Mouse (Mus musculus): Measurements from ENCODE around the gene Trak1. TPM values are rescaled to one million over a fixed set of nuclear protein-coding genes. Genes with fewer than 3 reads are reported as not detected.
"Not testable (repeated sequence)": the region's sequence is repeated elsewhere in the genome, so short reads cannot be mapped to it uniquely, and the experiment has no call there.

Trak1 gene
- polyA plus RNA-seq, 1 experiment from 2014 or later: 25.9 TPM

DNA sequence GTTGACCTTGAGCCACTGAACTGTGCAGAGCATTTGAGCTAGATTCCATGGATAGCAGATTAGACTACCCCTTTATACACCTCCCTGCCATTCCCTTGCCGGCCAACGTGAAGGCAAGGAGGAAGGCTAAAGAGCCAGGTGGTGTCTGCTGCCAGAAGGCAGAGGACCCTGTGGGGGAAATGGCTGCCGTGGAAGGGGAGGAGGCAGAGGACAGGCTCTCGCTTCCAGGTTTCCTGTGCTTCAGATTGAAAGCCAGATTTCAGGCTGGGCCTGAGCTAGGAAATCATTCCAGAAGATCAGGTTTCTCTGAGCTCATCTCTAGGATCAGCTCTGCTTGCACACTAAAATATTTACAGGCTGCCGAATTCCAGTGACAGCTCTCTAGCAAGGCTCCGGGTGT, 133.1 kb downstream of the Trak1 start:
- Histone ChIP-seq H3K27ac (peak overlapping the region; percentile 39), H3K4me3 (no peak overlapping the region), H3K4me2 (no peak overlapping the region), H3K27me3 (no peaks in the 10 kb centered on the region), H3K9me3 (no peaks in the 10 kb centered on the region), H3K4me1 (peaks cover 15% of the 10 kb centered on the region), H3K9ac (no peak overlapping the region), H3K36me3 (peaks cover 4% of the 10 kb centered on the region; the same call in 1 of the 2 replicates)
- 0 out of 2 replicates have a peak, but pooled peaks have one; percentile 41 for ATAC-seq (ENCODE audit: insufficient number of reproducible peaks, low FRiP score, low TSS enrichment, low read depth)
- WGBS: 20% methylated on average over 6 of the region's 6 CpGs

DNA sequence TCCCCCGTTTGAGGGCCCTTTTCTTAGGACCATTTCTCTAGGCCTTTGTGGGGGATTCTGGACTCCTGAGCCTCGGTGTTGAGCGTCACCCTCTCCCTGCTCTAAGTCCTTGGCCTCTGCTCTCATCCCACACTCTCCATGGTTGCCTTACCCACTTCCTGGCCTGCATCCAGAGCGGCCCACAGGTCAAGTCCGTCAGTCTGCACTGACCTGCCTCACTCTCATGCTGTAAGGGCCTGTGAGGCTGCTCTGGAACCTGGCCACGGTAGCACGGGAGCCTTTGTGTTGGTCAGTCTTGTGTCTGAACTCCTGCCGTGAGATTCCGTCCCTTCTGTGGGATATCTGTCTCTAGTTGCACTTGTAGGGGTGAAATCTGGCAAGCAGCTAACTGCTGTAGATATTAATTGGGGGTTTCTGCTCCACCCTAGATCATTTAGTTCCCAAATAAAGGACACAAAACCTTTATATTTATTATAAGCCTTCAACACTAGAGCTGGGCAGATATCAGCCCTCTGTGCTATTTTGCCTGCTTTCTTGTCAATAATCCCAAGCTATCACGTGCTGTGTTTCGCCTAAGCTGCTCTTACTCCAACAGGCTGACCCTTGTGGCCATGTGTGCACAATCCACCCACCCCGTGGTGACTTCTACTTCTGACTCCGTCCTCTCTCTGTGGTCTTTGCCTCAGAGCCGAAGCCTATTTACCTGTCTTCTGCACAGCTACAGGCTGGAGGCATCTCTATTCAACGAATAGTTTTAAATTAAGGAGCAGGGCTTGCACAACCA, 136.6 kb downstream of the Trak1 start:
- Histone ChIP-seq H3K4me3 (no peak overlapping the region), H3K4me2 (no peak overlapping the region), H3K36me3 (peaks cover 4% of the 10 kb centered on the region; the same call in 1 of the 2 replicates), H3K27ac (no peak overlapping the region), H3K9me3 (no peaks in the 10 kb centered on the region), H3K4me1 (peaks cover 15% of the 10 kb centered on the region), H3K9ac (no peak overlapping the region), H3K27me3 (no peaks in the 10 kb centered on the region)
- no peak for ATAC-seq (ENCODE audit: insufficient number of reproducible peaks, low FRiP score, low TSS enrichment, low read depth)
- WGBS: 85% methylated on average over 15 of the region's 15 CpGs

DNA sequence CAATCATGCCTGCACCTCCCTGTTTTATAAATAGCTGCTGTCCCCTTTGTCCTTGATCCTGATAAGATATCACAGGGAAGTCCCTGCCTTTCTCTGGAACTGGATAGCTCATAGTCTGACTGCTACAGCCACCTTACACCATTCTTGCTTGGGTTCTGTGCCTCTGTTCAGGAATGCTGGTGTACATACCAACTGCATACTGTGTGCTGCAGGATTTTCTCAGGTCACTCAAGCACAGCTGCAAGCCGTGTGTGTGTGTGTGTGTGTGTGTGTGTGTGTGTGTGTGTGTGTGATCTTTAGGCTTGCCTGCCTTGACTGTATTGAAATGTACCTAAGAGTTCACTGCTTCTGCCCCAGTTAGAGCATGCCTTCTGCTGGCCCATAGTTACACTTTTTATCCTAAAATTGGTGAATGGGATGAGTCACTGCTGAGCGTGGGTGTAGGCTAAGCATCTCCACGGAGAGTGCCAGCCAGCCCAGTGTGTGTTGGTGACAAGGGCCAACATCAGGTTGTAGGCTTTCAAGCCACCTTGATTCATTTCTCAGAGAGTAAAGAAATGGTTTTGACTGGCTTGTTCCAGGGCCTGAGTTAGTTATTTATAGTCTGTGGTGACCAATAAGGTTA, 138.1 kb downstream of the Trak1 start:
- Histone ChIP-seq H3K9ac (no peak overlapping the region), H3K4me1 (peaks cover 5% of the 10 kb centered on the region), H3K4me3 (no peak overlapping the region), H3K9me3 (no peaks in the 10 kb centered on the region), H3K27ac (no peak overlapping the region), H3K4me2 (no peak overlapping the region), H3K27me3 (no peaks in the 10 kb centered on the region), H3K36me3 (peaks cover 6% of the 10 kb centered on the region; the same call in 1 of the 2 replicates)
- 58% methylated on average over 3 of the region's 3 CpGs for WGBS
- no peak for ATAC-seq (ENCODE audit: insufficient number of reproducible peaks, low FRiP score, low TSS enrichment, low read depth)

DNA sequence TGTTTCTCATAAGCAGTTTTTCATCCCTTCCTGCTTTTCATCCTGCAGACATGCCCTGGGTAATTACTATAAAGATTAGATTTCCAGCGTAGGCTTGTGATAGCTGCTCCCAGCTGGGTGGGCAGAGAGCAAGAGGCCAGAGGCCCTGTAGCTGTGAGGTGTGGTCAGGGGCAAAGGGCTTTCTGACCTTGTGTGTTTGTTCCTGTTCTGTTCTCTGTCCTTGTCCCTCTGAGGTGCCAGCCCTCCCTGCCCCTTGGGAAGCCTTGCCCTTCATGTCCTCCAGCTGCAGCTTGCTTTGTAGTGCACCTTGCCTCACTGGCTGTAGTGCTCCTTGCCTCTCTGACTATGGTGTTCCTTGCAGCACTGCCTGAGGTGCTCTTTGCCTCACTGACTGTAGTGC, 139.2 kb downstream of the Trak1 start:
- Histone ChIP-seq H3K4me3 (no peak overlapping the region), H3K27ac (no peak overlapping the region), H3K9ac (no peak overlapping the region), H3K4me2 (no peak overlapping the region), H3K4me1 (no peaks in the 10 kb centered on the region), H3K27me3 (no peaks in the 10 kb centered on the region), H3K36me3 (peaks cover 13% of the 10 kb centered on the region; the same call in 1 of the 2 replicates), H3K9me3 (no peaks in the 10 kb centered on the region)
- ATAC-seq (ENCODE audit: insufficient number of reproducible peaks, low FRiP score, low TSS enrichment, low read depth): no peak
- 26% methylated on average over 1 of the region's 1 CpGs for WGBS

DNA sequence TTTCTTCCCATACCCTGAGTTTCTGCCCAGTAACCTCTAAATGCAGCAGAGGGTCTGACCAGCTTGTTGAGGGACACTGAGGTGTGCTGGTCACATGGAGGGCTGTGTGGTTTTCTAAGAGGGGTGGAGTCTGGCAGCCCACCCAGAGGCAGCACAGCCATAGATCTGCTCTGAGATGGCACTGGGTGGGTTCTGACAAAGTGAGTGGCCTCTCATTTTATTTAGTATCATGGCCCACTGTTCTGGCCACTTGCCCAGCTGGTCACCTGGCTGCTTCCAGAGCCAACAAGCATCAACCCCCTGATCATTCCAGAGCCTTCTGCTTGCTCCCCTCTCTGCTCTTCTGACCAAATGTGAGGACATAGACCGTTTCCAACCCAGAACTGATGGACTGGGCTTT, 144.8 kb downstream of the Trak1 start:
- H3K27me3 ChIP-seq: no peaks in the 10 kb centered on the region
- no peaks in the 10 kb centered on the region for H3K4me1 ChIP-seq
- 73% methylated on average over 1 of the region's 1 CpGs for WGBS
- no peak for ATAC-seq (ENCODE audit: insufficient number of reproducible peaks, low FRiP score, low TSS enrichment, low read depth)
- H3K27ac ChIP-seq: no peak overlapping the region
- H3K9me3 ChIP-seq: no peaks in the 10 kb centered on the region
- H3K4me3 ChIP-seq: no peak overlapping the region
- no peak overlapping the region for H3K4me2 ChIP-seq
- peaks cover 57% of the 10 kb centered on the region for H3K36me3 ChIP-seq
- H3K9ac ChIP-seq: no peak overlapping the region

DNA sequence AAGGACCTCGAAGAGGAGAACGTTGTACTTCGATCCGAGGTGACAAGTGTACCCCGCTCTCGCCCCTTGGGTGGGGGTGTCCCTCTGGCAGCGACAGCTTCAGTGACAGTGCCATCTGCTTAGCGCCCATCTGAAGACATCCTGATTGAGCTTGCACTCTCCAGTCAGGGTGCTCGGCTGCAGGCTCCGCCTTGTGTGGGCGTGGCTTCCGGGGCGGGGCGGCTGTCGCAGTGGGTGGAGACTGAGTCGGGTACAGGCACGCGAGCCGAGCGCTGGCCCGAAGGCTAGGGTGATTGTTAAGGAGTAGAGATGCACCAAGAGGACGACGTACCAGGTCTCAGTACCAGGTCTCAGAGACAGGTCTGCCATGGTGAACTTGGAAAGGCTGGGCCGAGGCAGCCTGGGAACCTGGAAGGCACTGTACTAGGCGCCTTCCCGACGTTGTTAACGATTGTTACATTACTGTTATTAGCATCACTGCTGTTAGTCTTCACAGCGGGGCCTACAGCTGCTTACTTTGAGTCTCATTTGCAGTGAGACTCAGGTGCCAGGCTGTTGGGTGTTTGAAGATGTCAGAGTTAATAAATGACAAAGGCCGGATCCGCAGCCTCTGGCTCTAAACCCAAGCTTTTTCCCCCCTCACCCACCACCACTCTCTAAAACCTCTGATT, 146.5 kb downstream of the Trak1 start:
- no peak overlapping the region for H3K27ac ChIP-seq
- no peak overlapping the region for H3K9ac ChIP-seq
- 73% methylated on average over 31 of the region's 31 CpGs for WGBS
- H3K9me3 ChIP-seq: no peaks in the 10 kb centered on the region
- no peak overlapping the region for H3K4me3 ChIP-seq
- no peaks in the 10 kb centered on the region for H3K27me3 ChIP-seq
- H3K4me1 ChIP-seq: no peaks in the 10 kb centered on the region
- no peak for ATAC-seq (ENCODE audit: insufficient number of reproducible peaks, low FRiP score, low TSS enrichment, low read depth)
- H3K36me3 ChIP-seq: peaks cover 73% of the 10 kb centered on the region
- H3K4me2 ChIP-seq: no peak overlapping the region

DNA sequence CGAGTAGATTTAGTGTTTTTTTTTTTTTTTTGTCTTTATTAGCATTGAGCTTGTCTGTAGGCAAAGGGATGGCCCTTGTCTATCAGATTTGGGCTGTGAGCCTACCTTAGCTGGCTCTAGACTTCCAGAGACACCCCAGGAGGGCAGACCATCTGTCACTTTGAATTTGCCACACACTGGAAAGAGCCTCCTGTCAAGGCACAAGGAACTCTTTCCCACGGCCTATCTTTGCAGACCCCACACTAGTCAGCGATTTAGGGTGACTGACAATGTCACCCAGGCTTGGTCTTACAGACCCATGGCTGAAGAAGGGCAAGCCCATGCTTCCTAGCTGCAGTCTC, 147.0 kb downstream of the Trak1 start:
- no peaks in the 10 kb centered on the region for H3K4me1 ChIP-seq
- H3K4me2 ChIP-seq: no peak overlapping the region
- peaks cover 78% of the 10 kb centered on the region for H3K36me3 ChIP-seq
- no peaks in the 10 kb centered on the region for H3K9me3 ChIP-seq
- no peak overlapping the region for H3K4me3 ChIP-seq
- H3K9ac ChIP-seq: no peak overlapping the region
- ATAC-seq (ENCODE audit: insufficient number of reproducible peaks, low FRiP score, low TSS enrichment, low read depth): no peak
- no peak overlapping the region for H3K27ac ChIP-seq
- 83% methylated on average over 3 of the region's 3 CpGs for WGBS
- H3K27me3 ChIP-seq: no peaks in the 10 kb centered on the region

DNA sequence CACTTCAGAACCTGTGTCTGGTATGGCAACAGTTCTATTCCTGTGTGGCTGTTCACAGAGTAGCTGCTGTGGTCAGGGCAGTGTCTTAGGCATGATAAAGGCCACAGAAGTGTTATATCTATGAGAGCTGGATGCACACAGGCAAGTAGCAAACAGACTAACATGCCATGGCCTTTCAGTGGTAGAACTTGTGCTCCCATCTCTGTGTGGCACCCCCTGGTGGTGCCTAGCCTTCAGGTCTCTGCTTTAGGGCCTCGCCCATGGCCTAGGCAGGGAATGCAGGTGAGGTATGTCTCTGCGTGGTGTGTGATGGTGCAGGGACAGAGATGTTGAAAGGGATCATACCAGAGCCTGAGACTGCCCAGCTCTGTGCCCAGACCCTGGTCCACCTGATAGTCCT, 148.1 kb downstream of the Trak1 start:
- H3K27me3 ChIP-seq: no peaks in the 10 kb centered on the region
- no peaks in the 10 kb centered on the region for H3K9me3 ChIP-seq
- no peak overlapping the region for H3K4me3 ChIP-seq
- no peak overlapping the region for H3K4me2 ChIP-seq
- no peaks in the 10 kb centered on the region for H3K4me1 ChIP-seq
- whole genome bisulfite sequencing: 78% methylated on average over 2 of the region's 2 CpGs
- H3K27ac ChIP-seq: no peak overlapping the region
- ATAC-seq (ENCODE audit: insufficient number of reproducible peaks, low FRiP score, low TSS enrichment, low read depth): no peak
- peaks cover 82% of the 10 kb centered on the region for H3K36me3 ChIP-seq
- H3K9ac ChIP-seq: no peak overlapping the region

DNA sequence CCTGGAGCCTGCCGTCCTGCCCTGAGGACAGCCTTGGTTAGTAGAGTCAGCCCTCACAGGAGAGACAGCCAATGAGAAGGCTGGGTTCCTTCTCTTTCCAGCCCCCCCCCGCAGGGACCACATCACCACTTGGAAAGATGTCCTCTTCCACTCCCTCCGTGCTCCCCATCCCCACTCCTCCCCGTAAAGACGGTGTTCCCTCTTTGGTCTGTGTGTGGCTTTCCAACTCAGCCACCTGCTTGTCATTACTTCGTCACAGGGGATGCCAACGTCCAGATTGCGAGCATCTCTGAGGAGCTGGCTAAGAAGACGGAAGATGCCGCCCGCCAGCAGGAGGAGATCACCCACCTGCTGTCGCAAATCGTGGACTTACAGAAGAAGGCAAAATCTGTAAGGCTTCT, 149.1 kb downstream of the Trak1 start:
- H3K4me1 ChIP-seq: no peaks in the 10 kb centered on the region
- H3K9me3 ChIP-seq: no peaks in the 10 kb centered on the region
- H3K36me3 ChIP-seq: peaks cover 82% of the 10 kb centered on the region
- WGBS: 83% methylated on average over 13 of the region's 13 CpGs
- H3K27me3 ChIP-seq: no peaks in the 10 kb centered on the region
- no peak overlapping the region for H3K4me2 ChIP-seq
- H3K9ac ChIP-seq: no peak overlapping the region
- no peak overlapping the region for H3K27ac ChIP-seq
- no peak for ATAC-seq (ENCODE audit: insufficient number of reproducible peaks, low FRiP score, low TSS enrichment, low read depth)
- no peak overlapping the region for H3K4me3 ChIP-seq

DNA sequence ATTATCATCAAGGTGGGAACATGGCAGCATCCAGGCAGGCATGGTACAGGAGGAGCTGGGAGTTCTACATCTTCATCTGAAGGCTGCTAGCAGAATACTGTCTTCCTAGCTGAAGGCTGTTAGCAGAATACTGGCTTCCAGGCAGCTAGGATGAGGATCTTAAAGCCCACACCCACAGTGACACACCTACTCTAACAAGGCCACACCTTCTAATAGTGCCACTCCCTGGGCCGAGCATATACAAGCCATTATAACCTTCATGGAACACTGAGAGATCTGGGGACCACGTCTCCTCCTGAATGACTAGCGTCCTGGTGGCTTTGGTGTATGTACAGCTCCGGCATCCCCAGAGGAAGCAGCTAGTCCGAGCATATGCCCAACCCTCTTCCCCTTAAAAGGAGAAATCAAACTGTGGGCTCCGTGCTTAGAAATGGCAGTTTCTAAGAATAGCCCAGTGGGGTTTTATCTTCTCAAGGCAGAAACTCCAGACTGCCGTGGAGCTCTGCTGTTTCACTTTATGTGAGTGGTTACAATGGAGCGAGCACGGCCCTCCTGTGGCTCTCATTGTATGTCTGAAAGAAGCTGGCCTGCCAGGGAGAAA, 155.1 kb downstream of the Trak1 start:
- H3K9me3 ChIP-seq; H3K9ac ChIP-seq; H3K27me3 ChIP-seq; H3K4me3 ChIP-seq; H3K27ac ChIP-seq; H3K4me1 ChIP-seq; ATAC-seq (ENCODE audit: insufficient number of reproducible peaks, low FRiP score, low TSS enrichment, low read depth); H3K4me2 ChIP-seq: not testable (repeated sequence)
- WGBS: 73% methylated on average over 9 of the region's 9 CpGs
- H3K36me3 ChIP-seq: peaks cover 85% of the 10 kb centered on the region

DNA sequence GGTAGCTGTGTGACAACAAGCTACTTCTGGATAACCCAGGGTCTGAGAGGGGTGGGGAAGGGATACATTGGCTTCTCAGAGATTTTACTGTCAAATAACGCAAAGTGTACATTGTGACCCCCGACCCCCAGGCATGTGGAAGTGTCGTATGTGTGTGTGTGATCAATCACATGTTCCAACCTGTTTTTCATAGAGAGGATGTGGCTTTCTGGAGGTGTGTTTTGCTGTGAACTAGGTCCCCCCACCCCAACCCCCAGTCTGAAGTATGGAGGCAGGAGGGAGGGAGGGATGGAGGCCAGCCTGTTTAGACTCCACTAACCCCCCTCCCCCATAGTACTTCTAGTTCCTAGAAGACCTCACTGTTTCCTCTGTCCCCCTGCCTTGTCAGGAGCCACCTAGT, 157.6 kb downstream of the Trak1 start:
- Histone ChIP-seq H3K36me3 (peaks cover 76% of the 10 kb centered on the region), H3K4me3 (no peak overlapping the region), H3K4me1 (no peaks in the 10 kb centered on the region), H3K9me3 (no peaks in the 10 kb centered on the region), H3K27me3 (no peaks in the 10 kb centered on the region), H3K4me2 (no peak overlapping the region), H3K9ac (no peak overlapping the region), H3K27ac (no peak overlapping the region)
- no peak for ATAC-seq (ENCODE audit: insufficient number of reproducible peaks, low FRiP score, low TSS enrichment, low read depth)
- WGBS: 76% methylated on average over 3 of the region's 3 CpGs

Data from limb, embryonic 15.5 days (tissue).